Comparison of ENCODE assay signal across 22 mouse cellular contexts in the genomic region with DNA sequence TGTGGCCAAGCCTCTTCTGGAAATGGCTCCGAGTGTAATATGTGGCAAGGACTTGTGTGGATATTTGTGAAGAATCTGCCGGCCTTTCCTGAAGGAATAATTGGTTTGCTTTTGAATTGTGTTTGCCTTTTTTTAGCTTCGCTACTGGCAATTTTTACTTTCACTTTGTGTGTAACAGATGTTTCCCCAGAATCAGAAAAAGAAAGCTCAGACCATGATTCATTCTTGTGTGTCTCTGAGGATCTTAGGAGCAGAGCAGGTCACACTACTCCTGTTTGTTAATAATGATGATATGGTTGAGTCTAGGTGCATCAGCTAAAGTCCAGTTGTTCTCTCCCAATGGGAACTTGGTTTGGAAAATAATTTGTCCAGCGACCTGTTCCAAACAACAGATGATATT.
DNase-seq lines count a peak whose midpoint lies in the region; ATAC-seq and TF ChIP-seq lines count a peak whose summit lies in the region.
"Had no signal": no experiment of that assay in that cellular context is flagged by ENCODE, and none has a peak within 500 bp of the region (broad histone marks: within the 10 kb centered on the region; RNA-seq: fewer than 3 reads in every experiment).

No protein-coding gene starts in this region.

- TF ChIP-seq EP300 in MEL (IDR thresholded peaks at IDR 0.05; ENCODE audit: low read depth in 1 of 2, low read length in 2 of 2) = no peak

- H3K36me3 ChIP-seq in intestine, postnatal 0 days (ENCODE audit: control insufficient read depth, insufficient read depth) = no peaks in the 10 kb centered on the region
- H3K36me3 ChIP-seq in intestine, embryonic 16.5 days (ENCODE audit: control insufficient read depth, insufficient read depth, low read length) = no peaks in the 10 kb centered on the region
- H3K36me3 ChIP-seq in megakaryocyte, embryonic 14.5 days (replicated peaks; ENCODE audit: low read length) = no peaks in the 10 kb centered on the region
- H3K36me3 ChIP-seq in MEL (ENCODE audit: control insufficient read depth in 1 of 2, insufficient read depth in 2 of 2, low read length in 2 of 2) = peaks cover 0 to 2% of the 10 kb centered on the region in 2 experiments; a peak in 1 of 4 replicates
- H3K36me3 ChIP-seq: forebrain, embryonic 10.5 days; heart, embryonic 10.5 days; hindbrain, embryonic 15.5 days; liver, embryonic 13.5 days; neural tube, embryonic 15.5 days had no signal

- no peak overlapping the region for H3K4me3 ChIP-seq in intestine, postnatal 0 days (ENCODE audit: low read depth, low read length)
- no peak overlapping the region for H3K4me3 ChIP-seq in intestine, embryonic 16.5 days (ENCODE audit: low read length)
- H3K4me3 ChIP-seq in megakaryocyte, embryonic 14.5 days (replicated peaks) = peak overlapping the region; percentile 88
- peak overlapping the region; percentile 52 to 90 for H3K4me3 ChIP-seq in MEL (ENCODE audit: control insufficient read depth in 1 of 2, insufficient read depth in 1 of 2, low read depth in 2 of 2, low read length in 2 of 2)
- peak overlapping the region; percentile 20 for H3K4me3 ChIP-seq in olfactory bulb, adult 2 months (ENCODE audit: insufficient read depth, low read depth, low read length)
- H3K4me3 ChIP-seq: forebrain, embryonic 10.5 days; heart, embryonic 10.5 days; hindbrain, embryonic 15.5 days; liver, embryonic 13.5 days; neural tube, embryonic 15.5 days had no signal

- H3K9me3 ChIP-seq in intestine, postnatal 0 days (ENCODE audit: control insufficient read depth) = no peaks in the 10 kb centered on the region
- no peaks in the 10 kb centered on the region for H3K9me3 ChIP-seq in intestine, embryonic 16.5 days (ENCODE audit: control insufficient read depth, low read length)
- H3K9me3 ChIP-seq in megakaryocyte, embryonic 14.5 days = no peaks in the 10 kb centered on the region
- H3K9me3 ChIP-seq in MEL (replicated peaks; ENCODE audit: insufficient read depth, low read length) = no peaks in the 10 kb centered on the region
- H3K9me3 ChIP-seq: forebrain, embryonic 10.5 days; heart, embryonic 10.5 days; hindbrain, embryonic 15.5 days; liver, embryonic 13.5 days; neural tube, embryonic 15.5 days had no signal

- no peak for TF ChIP-seq POLR2A in MEL (IDR thresholded peaks at IDR 0.05; ENCODE audit: control insufficient read depth in 1 of 2, insufficient read depth in 1 of 2, low read depth in 1 of 2, low read length in 2 of 2, poor library complexity in 1 of 2)
- no peak for TF ChIP-seq POLR2A in olfactory bulb, adult 2 months (IDR thresholded peaks at IDR 0.05; ENCODE audit: insufficient read depth, low read depth, low read length)

- no peaks in the 10 kb centered on the region for H3K27me3 ChIP-seq in intestine, postnatal 0 days (replicated peaks; ENCODE audit: control insufficient read depth, insufficient read depth, low read length)
- H3K27me3 ChIP-seq in intestine, embryonic 16.5 days (replicated peaks; ENCODE audit: control insufficient read depth, insufficient read depth, low read length) = no peaks in the 10 kb centered on the region
- H3K27me3 ChIP-seq in megakaryocyte, embryonic 14.5 days (replicated peaks) = no peaks in the 10 kb centered on the region
- no peaks in the 10 kb centered on the region for H3K27me3 ChIP-seq in MEL (ENCODE audit: control insufficient read depth in 1 of 2, insufficient read depth in 2 of 2, low read length in 2 of 2)
- H3K27me3 ChIP-seq: hindbrain, embryonic 15.5 days; liver, embryonic 13.5 days; neural tube, embryonic 15.5 days; Patski had no signal

- H3K4me1 ChIP-seq in intestine, postnatal 0 days (replicated peaks; ENCODE audit: control insufficient read depth, insufficient read depth, low read length) = no peaks in the 10 kb centered on the region
- H3K4me1 ChIP-seq in intestine, embryonic 16.5 days (ENCODE audit: control insufficient read depth, insufficient read depth, low read length) = no peaks in the 10 kb centered on the region
- no peaks in the 10 kb centered on the region for H3K4me1 ChIP-seq in megakaryocyte, embryonic 14.5 days
- no peaks in the 10 kb centered on the region for H3K4me1 ChIP-seq in MEL (ENCODE audit: control insufficient read depth in 1 of 2, insufficient read depth in 2 of 2, low read length in 2 of 2)
- no peaks in the 10 kb centered on the region for H3K4me1 ChIP-seq in olfactory bulb, adult 2 months (ENCODE audit: control insufficient read depth, insufficient read depth, low read length)
- H3K4me1 ChIP-seq: forebrain, embryonic 10.5 days; heart, embryonic 10.5 days; hindbrain, embryonic 15.5 days; liver, embryonic 13.5 days; neural tube, embryonic 15.5 days had no signal

- H3K4me2 ChIP-seq in intestine, postnatal 0 days (replicated peaks; ENCODE audit: low read depth) = peak overlapping the region; percentile 35
- H3K4me2 ChIP-seq in intestine, embryonic 16.5 days (ENCODE audit: low read depth, low read length) = no peak overlapping the region
- H3K4me2 ChIP-seq: hindbrain, embryonic 15.5 days; liver, embryonic 13.5 days; midbrain, embryonic 11.5 days; neural tube, embryonic 15.5 days had no signal

- no peak overlapping the region for H3K9ac ChIP-seq in intestine, postnatal 0 days (ENCODE audit: low read depth, low read length)
- no peak overlapping the region for H3K9ac ChIP-seq in intestine, embryonic 16.5 days (ENCODE audit: low read depth, low read length)
- H3K9ac ChIP-seq in MEL (ENCODE audit: control insufficient read depth, low read depth, low read length, poor library complexity, severe bottlenecking) = peak overlapping the region; percentile 8; the same call in 1 of the 2 replicates
- H3K9ac ChIP-seq: hindbrain, embryonic 15.5 days; liver, embryonic 13.5 days; neural tube, embryonic 15.5 days had no signal

- ATAC-seq in intestine, postnatal 0 days = no peak
- no peak for ATAC-seq in intestine, embryonic 16.5 days
- ATAC-seq in megakaryocyte, adult 5-6 weeks (ENCODE audit: poor library complexity, severe bottlenecking) = no peak
- ATAC-seq: activated CD4-positive, CD25-positive, alpha-beta regulatory T cell, adult 4 months; Patski had no signal

- WGBS in intestine, postnatal 0 days = 70% methylated on average over 4 of the region's 4 CpGs
- 77% methylated on average over 4 of the region's 4 CpGs for WGBS in intestine, embryonic 16.5 days
- 49% methylated on average over 4 of the region's 4 CpGs for WGBS in olfactory bulb, adult 2 months

- DNase-seq in MEL (ENCODE audit: low read depth, low spot score) = peak; percentile 24
- no peak for DNase-seq in natural killer cell, adult 2 months (ENCODE audit: low spot score in 2 of 2)
- no peak for DNase-seq in c-Kit-positive CD71-positive TER-119-positive erythroid progenitor cells, embryonic 14.5 days (ENCODE audit: low spot score)
- DNase-seq: adrenal gland, postnatal 36 days; cerebellum, postnatal 10 days; gastrocnemius, postnatal 25 days; heart, postnatal 36 days; liver, embryonic 13.5 days; lung, postnatal 14 days; retina, postnatal 1 day had no signal

- no peaks in the 10 kb centered on the region for H3K79me2 ChIP-seq in MEL (ENCODE audit: control insufficient read depth, insufficient read depth, low read length, poor library complexity)

- H3K27ac ChIP-seq in intestine, postnatal 0 days (ENCODE audit: low read depth, low read length) = no peak overlapping the region
- H3K27ac ChIP-seq in intestine, embryonic 16.5 days (ENCODE audit: low read length) = no peak overlapping the region
- H3K27ac ChIP-seq in MEL (ENCODE audit: control insufficient read depth, low read depth, low read length) = no peak overlapping the region
- peak overlapping the region; percentile 57; the same call in 1 of the 2 replicates for H3K27ac ChIP-seq in olfactory bulb, adult 2 months (ENCODE audit: insufficient read depth, low read depth, low read length)
- H3K27ac ChIP-seq: forebrain, embryonic 10.5 days; heart, embryonic 10.5 days; hindbrain, embryonic 15.5 days; liver, embryonic 13.5 days; neural tube, embryonic 15.5 days had no signal

- TF ChIP-seq CTCF in intestine, postnatal 0 days (IDR thresholded peaks at IDR 0.05; ENCODE audit: low read depth) = no peak
- TF ChIP-seq CTCF in MEL (IDR thresholded peaks at IDR 0.05 in 2 of 3, conservative IDR thresholded peaks at IDR 0.05 in 1 of 3; ENCODE audit: control insufficient read depth in 1 of 3, insufficient read depth in 1 of 3, low read depth in 2 of 3, low read length in 3 of 3, poor library complexity in 1 of 3, severe bottlenecking in 1 of 3) = no peak
- no peak for TF ChIP-seq CTCF in olfactory bulb, adult 2 months (IDR thresholded peaks at IDR 0.05; ENCODE audit: insufficient read depth, low read depth, low read length)

- no peak for TF ChIP-seq RAD21 in MEL (IDR thresholded peaks at IDR 0.05; ENCODE audit: low read depth, low read length)

TF ChIP-seq in MEL, 35 proteins besides CTCF, POLR2A, EP300 and RAD21:
- TF ChIP-seq ZNF384 (IDR thresholded peaks at IDR 0.05; ENCODE audit: low read depth, low read length) = no peak
- no peak for TF ChIP-seq UBTF (IDR thresholded peaks at IDR 0.05; ENCODE audit: borderline replicate concordance, insufficient read depth, low read depth, low read length)
- TF ChIP-seq USF2 (IDR thresholded peaks at IDR 0.05; ENCODE audit: borderline replicate concordance in 1 of 2, insufficient read depth in 1 of 2, low read depth in 1 of 2, low read length in 2 of 2) = no peak

Comparison
In these comparisons a context has a peak if more than half of its experiments do, and no peak if none do; other contexts are left out.
1. H3K4me3 ChIP-seq: peak in megakaryocyte, embryonic 14.5 days (single experiment), MEL (2 of 2) and olfactory bulb, adult 2 months (single experiment); none in intestine, postnatal 0 days (single experiment) and intestine, embryonic 16.5 days (single experiment).